Mouse (Mus musculus) hindbrain, embryonic 12.5 days (tissue): ENCODE measurements around the gene Fam131b. TPM values are rescaled to one million over a fixed set of nuclear protein-coding genes. Genes with fewer than 3 reads are reported as not detected.

Experiments used
- ATAC-seq: fragments of 200-750 bp; cut with Nextera tagmentation; 2 replicates; pipeline ENCODE4 v1.8.0; 2017; ENCODE audit warnings: moderate TSS enrichment; ENCODE audit not compliant: low FRiP score
- H3K27ac ChIP-seq: fragments of 300-500 bp; sonication (generic); 2 replicates; pipeline ENCODE4 v1.5.1; 2016; ENCODE audit warnings: mild to moderate bottlenecking
- H3K27me3 ChIP-seq: fragments of 300-500 bp; sonication (generic); 2 replicates; pipeline ENCODE4 v1.6.1; 2016; ENCODE audit warnings: mild to moderate bottlenecking
- H3K36me3 ChIP-seq: fragments of 300-500 bp; sonication (generic); 2 replicates; pipeline ENCODE4 v1.6.1; 2016; ENCODE audit warnings: mild to moderate bottlenecking
- H3K4me1 ChIP-seq: fragments of 300-500 bp; sonication (generic); 2 replicates; pipeline ENCODE4 v1.6.1; 2016
- H3K4me2 ChIP-seq: fragments of 300-500 bp; sonication (generic); replicated peaks from 2 replicates; pipeline ENCODE4 v1.6.1; 2016; ENCODE audit warnings: mild to moderate bottlenecking
- H3K4me3 ChIP-seq: fragments of 300-500 bp; sonication (generic); 2 replicates; pipeline ENCODE4 v1.5.1; 2016; ENCODE audit warnings: mild to moderate bottlenecking
- H3K9ac ChIP-seq: fragments of 300-500 bp; sonication (generic); 2 replicates; pipeline ENCODE4 v1.6.1; 2016; ENCODE audit warnings: mild to moderate bottlenecking, moderate library complexity
- H3K9me3 ChIP-seq: fragments of 300-500 bp; sonication (generic); replicated peaks from 2 replicates; pipeline ENCODE4 v1.6.1; 2016; ENCODE audit warnings: mild to moderate bottlenecking
- WGBS: fragments of 180-500 bp; shearing (Covaris S2); methylation state at CpG from one replicate; pipeline ENCODE4 v1.1.7; 2016; 5-methylcytosine and 5-hydroxymethylcytosine counted together
- polyA plus RNA-seq: library from polyadenylated mRNA; unstranded; fragments of >200 nt; fragmentation: Nextera tagmentation; extraction: Ambion mirVana; gene quantifications from 2 replicates; pipeline ENCODE4 v1.2.1, GENCODE M21; 2016

Gene Fam131b
- polyA plus RNA-seq, 1 experiment from 2014 or later, result 4.9 TPM

- Histone ChIP-seq H3K4me2 (no peak overlapping the region), H3K9ac (no peak overlapping the region), H3K27ac (no peak overlapping the region), H3K4me3 (no peak overlapping the region), H3K4me1 (no peaks in the 10 kb centered on the region), H3K9me3 (no peaks in the 10 kb centered on the region), H3K27me3 (no peaks in the 10 kb centered on the region), H3K36me3 (peaks cover 72% of the 10 kb centered on the region)
- peak; percentile 22; the same call in 1 of the 2 replicates for ATAC-seq
- WGBS, result 47% methylated on average over 8 of the region's 8 CpGs
These were observed 14.5 kb downstream of the Fam131b start for GRCm38 (mm10) chr6:42309816-42310378.

DNA sequence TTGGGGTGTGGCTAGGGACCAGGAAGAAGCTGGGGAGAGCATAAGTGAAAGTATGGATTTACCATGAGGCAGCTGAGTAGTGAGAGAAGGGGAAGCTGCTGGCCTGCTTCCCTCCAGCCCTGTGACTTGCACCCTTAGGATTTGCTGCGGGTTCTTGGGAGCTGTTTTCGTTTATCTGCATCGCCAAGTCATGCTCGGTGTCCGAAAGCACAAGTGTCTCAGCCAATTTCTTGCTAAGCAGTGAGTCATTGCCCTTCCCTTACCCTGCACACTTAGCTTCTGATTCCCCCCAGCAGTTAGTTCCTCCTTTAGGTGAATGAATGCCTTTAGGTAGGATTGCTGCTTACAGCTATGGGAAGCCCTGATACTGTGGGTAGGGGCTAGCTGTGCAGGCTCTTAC is 25.1 kb downstream of the Fam131b start:
- Histone ChIP-seq H3K4me1 (no peaks in the 10 kb centered on the region), H3K9ac (no peak overlapping the region), H3K27ac (no peak overlapping the region), H3K36me3 (peaks cover 42% of the 10 kb centered on the region), H3K27me3 (no peaks in the 10 kb centered on the region), H3K4me2 (no peak overlapping the region), H3K9me3 (no peaks in the 10 kb centered on the region), H3K4me3 (no peak overlapping the region)
- no peak for ATAC-seq
- WGBS, result 91% methylated on average over 5 of the region's 5 CpGs

- ATAC-seq, result no peak
- H3K9me3 ChIP-seq, result no peaks in the 10 kb centered on the region
- no peaks in the 10 kb centered on the region for H3K27me3 ChIP-seq
- no peaks in the 10 kb centered on the region for H3K4me1 ChIP-seq
- H3K4me3 ChIP-seq, result no peak overlapping the region
- no peak overlapping the region for H3K9ac ChIP-seq
- no peak overlapping the region for H3K4me2 ChIP-seq
- no peak overlapping the region for H3K27ac ChIP-seq
- peaks cover 64% of the 10 kb centered on the region for H3K36me3 ChIP-seq
- 86% methylated on average over 3 of the region's 3 CpGs for WGBS
These were observed 28.8 kb downstream of the Fam131b start for GRCm38 (mm10) chr6:42295549-42296094.

- Histone ChIP-seq H3K4me3 (no peak overlapping the region), H3K4me1 (no peaks in the 10 kb centered on the region), H3K9me3 (no peaks in the 10 kb centered on the region), H3K27ac (no peak overlapping the region), H3K27me3 (no peaks in the 10 kb centered on the region), H3K9ac (no peak overlapping the region), H3K36me3 (peaks cover 49% of the 10 kb centered on the region), H3K4me2 (no peak overlapping the region)
- ATAC-seq, result no peak
- WGBS, result 93% methylated on average over 6 of the region's 6 CpGs
These were observed 31.1 kb downstream of the Fam131b start for GRCm38 (mm10) chr6:42293327-42293726.

DNA sequence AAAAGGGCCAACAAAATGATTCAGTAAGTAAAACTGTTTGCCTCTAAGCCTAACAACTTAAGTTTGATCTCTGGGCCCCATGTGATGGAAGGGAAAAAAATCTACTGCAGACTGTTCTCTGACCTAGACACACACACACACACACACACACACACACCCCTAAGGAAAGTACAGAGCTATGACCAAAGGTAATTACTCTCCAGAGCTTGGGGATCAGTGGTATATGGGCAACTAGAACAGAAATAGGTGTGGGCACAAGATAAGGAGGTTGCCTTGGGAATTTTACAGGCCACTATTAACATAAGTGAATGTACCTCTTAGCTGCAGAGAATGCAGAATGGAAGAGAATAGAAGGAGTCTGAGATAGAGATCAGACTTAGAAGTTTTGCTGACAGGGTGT is 36.9 kb downstream of the Fam131b start:
- Histone ChIP-seq H3K9ac (no peak overlapping the region), H3K9me3 (no peaks in the 10 kb centered on the region), H3K4me3 (no peak overlapping the region), H3K4me2 (no peak overlapping the region), H3K27ac (no peak overlapping the region), H3K36me3 (peaks cover 45% of the 10 kb centered on the region), H3K27me3 (no peaks in the 10 kb centered on the region), H3K4me1 (no peaks in the 10 kb centered on the region)
- no peak for ATAC-seq

DNA sequence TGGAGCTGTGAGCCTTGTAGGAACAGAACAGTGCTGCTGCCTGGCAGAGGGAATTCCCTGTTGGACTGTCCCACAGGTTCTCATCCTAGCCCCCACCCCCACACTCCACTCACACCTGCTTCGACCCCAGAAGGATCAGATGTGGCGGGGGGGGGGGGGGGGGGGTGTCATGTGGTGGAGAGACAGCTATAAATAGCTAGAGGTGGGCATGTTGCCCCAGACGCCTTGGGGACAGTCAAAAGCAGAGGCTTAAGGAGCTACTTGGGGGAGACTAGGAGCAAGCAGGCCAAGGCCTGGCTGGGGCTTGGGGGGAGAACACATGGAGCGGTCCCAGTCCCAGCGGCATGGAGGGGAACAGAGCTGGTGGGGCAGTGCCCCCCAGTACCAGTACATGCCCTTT is 38.0 kb downstream of the Fam131b start, which contains the start of gene Clcn1:
TSS of gene Clcn1 (plus strand) at position 238 of the 400 bp plus-strand sequence.
- ATAC-seq, result peak; percentile 38; the same call in 1 of the 2 replicates
- peaks cover 45% of the 10 kb centered on the region for H3K36me3 ChIP-seq
- no peaks in the 10 kb centered on the region for H3K27me3 ChIP-seq
- 71% methylated on average over 4 of the region's 5 CpGs for WGBS
- no peak within 1 kb of the TSS for H3K9ac ChIP-seq
- H3K27ac ChIP-seq, result no peak within 1 kb of the TSS
- H3K4me3 ChIP-seq, result no peak within 1 kb of the TSS
- H3K4me1 ChIP-seq, result no peaks in the 10 kb centered on the region
- no peaks in the 10 kb centered on the region for H3K9me3 ChIP-seq
- H3K4me2 ChIP-seq, result no peak within 1 kb of the TSS

- no peak for ATAC-seq
- H3K4me1 ChIP-seq, result no peaks in the 10 kb centered on the region
- WGBS, result 90% methylated on average over 5 of the region's 5 CpGs
- H3K4me2 ChIP-seq, result no peak overlapping the region
- H3K36me3 ChIP-seq, result peaks cover 62% of the 10 kb centered on the region
- no peak overlapping the region for H3K4me3 ChIP-seq
- no peaks in the 10 kb centered on the region for H3K9me3 ChIP-seq
- H3K27ac ChIP-seq, result no peak overlapping the region
- H3K27me3 ChIP-seq, result no peaks in the 10 kb centered on the region
- H3K9ac ChIP-seq, result no peak overlapping the region
These were observed 41.4 kb downstream of the Fam131b start for GRCm38 (mm10) chr6:42282865-42283528.

DNA sequence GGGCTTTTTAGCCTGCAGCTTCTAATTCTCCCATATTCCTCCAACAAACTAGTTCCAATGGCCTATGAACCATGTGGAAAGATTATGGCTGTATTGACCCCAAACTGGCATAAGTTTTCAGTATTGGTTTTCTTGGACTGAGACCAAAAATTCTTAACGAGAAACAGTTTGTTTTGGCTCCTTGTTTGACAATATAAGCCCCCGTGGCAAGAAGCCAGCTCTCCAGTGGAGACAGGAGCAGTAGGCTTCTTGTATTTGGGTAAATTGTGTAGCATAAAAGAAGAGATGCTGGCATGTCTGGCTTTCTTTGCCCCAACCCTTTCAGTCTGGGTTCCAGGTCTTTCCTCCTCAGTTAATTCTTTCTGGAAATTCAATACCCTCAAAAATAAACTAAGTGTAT is 48.3 kb downstream of the Fam131b start:
- Histone ChIP-seq H3K27me3 (no peaks in the 10 kb centered on the region), H3K4me1 (no peaks in the 10 kb centered on the region), H3K4me3 (no peak overlapping the region), H3K9me3 (no peaks in the 10 kb centered on the region), H3K36me3 (peaks cover 86% of the 10 kb centered on the region), H3K27ac (no peak overlapping the region), H3K9ac (no peak overlapping the region), H3K4me2 (no peak overlapping the region)
- WGBS, result 83% methylated on average over 2 of the region's 2 CpGs
- ATAC-seq, result no peak

DNA sequence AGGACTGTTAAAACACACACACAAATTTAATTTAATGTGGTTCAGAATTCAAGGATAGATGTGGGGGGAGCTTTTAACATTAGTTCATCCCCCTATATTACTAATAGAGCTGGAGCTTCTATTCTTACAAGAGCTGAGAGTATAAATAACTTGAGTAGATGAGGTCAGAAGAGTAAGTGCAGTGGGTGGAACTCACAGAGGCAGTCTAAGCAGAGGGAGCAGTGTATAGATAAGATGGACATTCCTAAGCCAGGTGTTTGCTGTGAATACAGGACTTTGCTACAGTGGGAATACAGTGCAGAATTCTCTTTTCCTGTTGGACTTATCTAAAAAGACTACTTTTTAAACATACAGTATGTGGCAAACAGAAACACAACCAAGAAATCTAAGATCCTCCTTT is 53.6 kb downstream of the Fam131b start:
- Histone ChIP-seq H3K4me2 (no peak overlapping the region), H3K9ac (no peak overlapping the region), H3K27me3 (no peaks in the 10 kb centered on the region), H3K4me1 (peaks cover 7% of the 10 kb centered on the region), H3K9me3 (no peaks in the 10 kb centered on the region), H3K4me3 (no peak overlapping the region), H3K36me3 (peaks cover 74% of the 10 kb centered on the region), H3K27ac (no peak overlapping the region)
- ATAC-seq, result no peak

DNA sequence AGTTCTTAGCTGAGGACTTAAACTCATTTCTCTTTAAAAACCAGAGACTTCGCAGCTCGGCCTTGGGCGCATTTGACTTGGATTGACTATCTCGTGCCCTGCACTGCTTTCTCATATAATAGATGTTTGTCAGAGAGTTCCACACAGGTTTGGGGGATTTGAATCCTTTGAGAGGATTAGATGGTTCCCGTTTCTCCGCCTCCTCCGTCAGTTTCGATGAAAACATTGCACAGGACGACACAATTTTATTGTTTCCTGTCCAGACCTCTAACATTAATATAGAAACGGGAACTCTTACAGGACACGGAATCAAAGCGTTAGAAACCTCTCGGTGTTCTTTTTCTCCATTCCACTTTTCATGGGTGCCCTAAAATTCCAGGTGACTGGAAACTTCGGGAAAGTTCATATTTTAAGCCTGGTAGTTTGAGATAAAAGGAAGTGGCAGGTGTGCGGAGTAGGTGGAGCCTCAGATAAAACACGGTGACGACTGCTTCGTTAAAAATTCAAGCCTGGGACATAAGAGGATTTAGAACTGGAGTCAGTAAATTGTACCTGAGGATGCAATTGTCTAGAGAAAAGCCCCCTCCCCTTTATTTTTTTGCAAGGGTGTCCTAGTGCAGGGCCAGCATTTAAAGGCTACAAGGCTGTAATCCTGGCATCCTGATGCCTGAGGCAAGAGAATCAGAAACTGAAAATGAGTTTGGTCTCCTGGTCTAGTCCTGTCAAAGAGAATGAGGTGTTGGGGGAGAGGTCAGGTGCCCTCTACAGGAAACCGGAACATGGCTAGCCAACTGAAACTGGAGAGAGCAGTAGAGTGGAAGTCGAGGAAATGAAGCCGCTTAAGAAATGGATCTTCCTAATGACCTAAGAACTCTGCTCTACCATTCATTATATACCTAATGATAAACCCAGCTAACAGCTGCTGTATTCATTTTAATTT is 58.8 kb downstream of the Fam131b start:
- ATAC-seq, result no peak
- WGBS, result under 1% methylated on average over 21 of the region's 21 CpGs
- peak overlapping the region; percentile 82 for H3K4me2 ChIP-seq
- H3K27ac ChIP-seq, result peak overlapping the region; percentile 91
- peaks cover 33% of the 10 kb centered on the region for H3K36me3 ChIP-seq
- H3K4me1 ChIP-seq, result peaks cover 7% of the 10 kb centered on the region
- H3K9me3 ChIP-seq, result no peaks in the 10 kb centered on the region
- peak overlapping the region; percentile 66 for H3K4me3 ChIP-seq
- H3K27me3 ChIP-seq, result no peaks in the 10 kb centered on the region; the same call in 1 of the 2 replicates
- H3K9ac ChIP-seq, result peak overlapping the region; percentile 89
